Mouse (Mus musculus): ENCODE results near the gene Calcr. TPM values are rescaled to one million over a fixed set of nuclear protein-coding genes. Genes with fewer than 3 reads are reported as not detected.
"Not testable (repeated sequence)": the region's sequence is repeated elsewhere in the genome, so short reads cannot be mapped to it uniquely, and the experiment has no call there.

The Calcr gene
- polyA plus RNA-seq, 1 experiment from 2014 or later = 0.34 TPM

GRCm38 (mm10) chr6:3688087-3688642, 76.3 kb downstream of the Calcr start:
- Histone ChIP-seq H3K4me1 (ENCODE audit: control insufficient read depth, insufficient read depth, low read length) (no peaks in the 10 kb centered on the region), H3K9me3 (replicated peaks; ENCODE audit: control insufficient read depth, low read length) (no peaks in the 10 kb centered on the region), H3K4me3 (replicated peaks; ENCODE audit: low read length) (no peak overlapping the region), H3K36me3 (ENCODE audit: control insufficient read depth, insufficient read depth, low read length) (no peaks in the 10 kb centered on the region), H3K27me3 (ENCODE audit: control insufficient read depth, insufficient read depth, low read length) (no peaks in the 10 kb centered on the region), H3K27ac (ENCODE audit: low read length) (no peak overlapping the region), H3K4me2 (ENCODE audit: low read depth, low read length) (no peak overlapping the region), H3K9ac (ENCODE audit: low read length) (no peak overlapping the region)
- 62% methylated on average over 7 of the region's 7 CpGs for WGBS
- ATAC-seq (ENCODE audit: insufficient read depth, low FRiP score) = no peak

DNA sequence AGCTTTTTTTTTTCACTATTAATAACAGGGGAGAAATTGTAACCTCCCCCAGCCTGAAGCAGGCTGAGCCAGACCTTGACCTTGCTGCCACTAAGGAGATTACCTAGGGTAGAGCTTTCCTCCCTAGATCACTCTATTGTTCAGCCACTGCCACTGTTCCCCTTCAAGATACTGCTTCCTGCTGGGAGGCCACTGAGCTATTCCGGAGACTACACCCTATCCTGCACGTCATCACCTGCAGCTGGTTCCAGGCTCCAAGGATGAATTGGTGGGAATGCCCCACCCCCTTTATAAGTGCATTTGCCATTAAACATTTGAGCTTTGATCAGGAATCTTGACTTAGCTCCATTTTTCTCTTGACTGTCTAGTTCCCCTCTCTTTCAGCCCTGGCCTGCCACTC, 86.2 kb downstream of the Calcr start:
- H3K27me3 ChIP-seq (ENCODE audit: control insufficient read depth, insufficient read depth, low read length); H3K4me3 ChIP-seq (replicated peaks; ENCODE audit: low read length); H3K27ac ChIP-seq (ENCODE audit: low read length); H3K9ac ChIP-seq (ENCODE audit: low read length); H3K4me1 ChIP-seq (ENCODE audit: control insufficient read depth, insufficient read depth, low read length); H3K36me3 ChIP-seq (ENCODE audit: control insufficient read depth, insufficient read depth, low read length); H3K9me3 ChIP-seq (replicated peaks; ENCODE audit: control insufficient read depth, low read length); ATAC-seq (ENCODE audit: insufficient read depth, low FRiP score); H3K4me2 ChIP-seq (ENCODE audit: low read depth, low read length): not testable (repeated sequence)
- 49% methylated on average over 2 of the region's 2 CpGs for WGBS

DNA sequence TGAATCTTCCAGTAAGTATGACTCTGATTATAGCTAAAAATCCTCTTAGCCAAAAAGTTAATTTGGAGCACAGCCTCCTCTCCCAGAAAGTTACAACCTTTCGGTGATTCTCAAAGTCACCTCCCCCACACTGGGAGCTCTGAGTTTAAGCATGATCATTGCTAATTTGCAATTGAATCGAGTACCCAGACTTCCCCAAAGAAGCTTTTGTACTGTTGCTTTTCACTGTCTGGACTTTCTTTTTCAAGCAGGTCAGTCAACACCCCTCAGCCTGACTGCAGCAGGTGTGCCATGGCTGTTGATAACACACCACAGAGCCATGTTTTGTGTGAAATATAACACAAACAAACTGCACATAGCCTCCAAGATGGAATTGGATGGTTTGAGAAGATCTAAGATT, 86.7 kb downstream of the Calcr start:
- WGBS = 76% methylated on average over 2 of the region's 2 CpGs
- no peak overlapping the region for H3K27ac ChIP-seq (ENCODE audit: low read length)
- no peak overlapping the region for H3K4me3 ChIP-seq (replicated peaks; ENCODE audit: low read length)
- H3K27me3 ChIP-seq (ENCODE audit: control insufficient read depth, insufficient read depth, low read length) = no peaks in the 10 kb centered on the region
- no peaks in the 10 kb centered on the region for H3K36me3 ChIP-seq (ENCODE audit: control insufficient read depth, insufficient read depth, low read length)
- ATAC-seq (ENCODE audit: insufficient read depth, low FRiP score) = no peak
- no peaks in the 10 kb centered on the region for H3K4me1 ChIP-seq (ENCODE audit: control insufficient read depth, insufficient read depth, low read length)
- no peak overlapping the region for H3K4me2 ChIP-seq (ENCODE audit: low read depth, low read length)
- no peak overlapping the region for H3K9ac ChIP-seq (ENCODE audit: low read length)
- no peaks in the 10 kb centered on the region for H3K9me3 ChIP-seq (replicated peaks; ENCODE audit: control insufficient read depth, low read length)

GRCm38 (mm10) chr6:3671941-3672340, 92.6 kb downstream of the Calcr start:
- H3K27ac ChIP-seq (ENCODE audit: low read length); ATAC-seq (ENCODE audit: insufficient read depth, low FRiP score): not testable (repeated sequence)

GRCm38 (mm10) chr6:3664147-3664716, 100.3 kb downstream of the Calcr start:
- no peaks in the 10 kb centered on the region for H3K27me3 ChIP-seq (ENCODE audit: control insufficient read depth, insufficient read depth, low read length)
- H3K9me3 ChIP-seq (replicated peaks; ENCODE audit: control insufficient read depth, low read length) = no peaks in the 10 kb centered on the region
- H3K4me1 ChIP-seq (ENCODE audit: control insufficient read depth, insufficient read depth, low read length) = no peaks in the 10 kb centered on the region
- 56% methylated on average over 10 of the region's 10 CpGs for WGBS
- H3K36me3 ChIP-seq (ENCODE audit: control insufficient read depth, insufficient read depth, low read length) = no peaks in the 10 kb centered on the region
- H3K4me2 ChIP-seq (ENCODE audit: low read depth, low read length) = no peak overlapping the region
- no peak overlapping the region for H3K9ac ChIP-seq (ENCODE audit: low read length)
- no peak overlapping the region for H3K27ac ChIP-seq (ENCODE audit: low read length)
- no peak overlapping the region for H3K4me3 ChIP-seq (replicated peaks; ENCODE audit: low read length)
- ATAC-seq (ENCODE audit: insufficient read depth, low FRiP score) = peak; percentile 77

More at GRCm38 (mm10) chr6:3671941-3672340, 92.6 kb downstream of the Calcr start:
- not testable (repeated sequence) for H3K4me1 ChIP-seq (ENCODE audit: control insufficient read depth, insufficient read depth, low read length); H3K27me3 ChIP-seq (ENCODE audit: control insufficient read depth, insufficient read depth, low read length); H3K4me3 ChIP-seq (replicated peaks; ENCODE audit: low read length); H3K9ac ChIP-seq (ENCODE audit: low read length); H3K36me3 ChIP-seq (ENCODE audit: control insufficient read depth, insufficient read depth, low read length); H3K4me2 ChIP-seq (ENCODE audit: low read depth, low read length); H3K9me3 ChIP-seq (replicated peaks; ENCODE audit: control insufficient read depth, low read length)
- WGBS = 82% methylated on average over 4 of the region's 4 CpGs

DNA sequence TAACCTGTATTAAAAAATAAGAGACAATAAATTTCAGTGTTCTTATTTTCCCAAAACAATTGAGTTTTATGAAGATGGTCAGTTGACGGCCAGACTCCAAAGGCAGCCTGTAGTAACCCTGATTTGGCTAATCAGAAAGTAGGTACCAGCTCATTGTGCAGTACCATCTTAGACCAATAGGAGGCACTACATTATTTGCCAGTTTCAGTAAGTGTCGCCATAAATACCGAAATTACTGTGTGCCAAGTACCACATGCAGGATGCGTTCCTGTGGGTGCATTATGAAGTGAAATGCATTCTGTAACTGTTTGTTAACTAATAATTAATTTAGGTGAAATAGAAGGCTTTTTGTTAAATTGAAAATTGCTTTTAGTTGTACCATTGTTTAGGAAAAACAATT, 106.1 kb downstream of the Calcr start:
- no peak for ATAC-seq (ENCODE audit: insufficient read depth, low FRiP score)
- 95% methylated on average over 4 of the region's 4 CpGs for WGBS
- H3K9ac ChIP-seq (ENCODE audit: low read length) = no peak overlapping the region

More for the DNA sequence above, 106.1 kb downstream of the Calcr start:
- H3K9me3 ChIP-seq (replicated peaks; ENCODE audit: control insufficient read depth, low read length) = no peaks in the 10 kb centered on the region
- no peak overlapping the region for H3K27ac ChIP-seq (ENCODE audit: low read length)
- no peak overlapping the region for H3K4me3 ChIP-seq (replicated peaks; ENCODE audit: low read length)
- no peak overlapping the region for H3K4me2 ChIP-seq (ENCODE audit: low read depth, low read length)
- no peaks in the 10 kb centered on the region for H3K4me1 ChIP-seq (ENCODE audit: control insufficient read depth, insufficient read depth, low read length)
- no peaks in the 10 kb centered on the region for H3K36me3 ChIP-seq (ENCODE audit: control insufficient read depth, insufficient read depth, low read length)
- H3K27me3 ChIP-seq (ENCODE audit: control insufficient read depth, insufficient read depth, low read length) = no peaks in the 10 kb centered on the region

MicroRNAs within 50 kb of the gene (microRNA counts, 519-probe panel; counts per million panel counts)
- 2,136 counts per million, percentile 43 among the panel's probes with 10 or more counts for microRNA mmu-miR-489
- not detected for microRNA mmu-miR-653

Small RNAs within 50 kb of the gene (microRNA-seq; reads per million reads assigned to microRNA genes)
- not detected for gene Mir489
- 1.7 reads per million, percentile 2 among the genes with 10 or more reads in this experiment for gene Mir653

Other genes with a start within 250 kb of the Calcr start
- gene Tfpi2, start 224.2 kb upstream of the Calcr start, polyA plus RNA-seq (2015; fragmentation: Nextera tagmentation; extraction: Ambion mirVana) = 3.9 and 4.7 TPM in 2 replicates
- gene Gngt1, start 229.1 kb upstream of the Calcr start, polyA plus RNA-seq (2015; fragmentation: Nextera tagmentation; extraction: Ambion mirVana) = 0.22 TPM in 1 of 2 replicates, not detected in the other
- gene Gng11, start 239.2 kb upstream of the Calcr start, polyA plus RNA-seq (2015; fragmentation: Nextera tagmentation; extraction: Ambion mirVana) = 71.8 and 83.0 TPM in 2 replicates

Measured in stomach, embryonic 16.5 days (tissue).